Mouse (Mus musculus) cerebellum, adult 2 months (tissue): ENCODE data around the gene Cavin1.

ENCODE experiments used
- CTCF ChIP-seq: fragments of 200-500 bp; IDR thresholded peaks from 2 replicates; pipeline ENCODE4 v1.5.1; 2011; ENCODE audit warnings: low read depth, mild to moderate bottlenecking, control low read depth, low read length, moderate library complexity, borderline replicate concordance; ENCODE audit not compliant: insufficient read depth
- POLR2A ChIP-seq: fragments of 200-500 bp; IDR thresholded peaks from 2 replicates; pipeline ENCODE4 v1.6.1; 2011; ENCODE audit warnings: low read length, control low read depth, borderline replicate concordance; ENCODE audit not compliant: insufficient read depth

DNA sequence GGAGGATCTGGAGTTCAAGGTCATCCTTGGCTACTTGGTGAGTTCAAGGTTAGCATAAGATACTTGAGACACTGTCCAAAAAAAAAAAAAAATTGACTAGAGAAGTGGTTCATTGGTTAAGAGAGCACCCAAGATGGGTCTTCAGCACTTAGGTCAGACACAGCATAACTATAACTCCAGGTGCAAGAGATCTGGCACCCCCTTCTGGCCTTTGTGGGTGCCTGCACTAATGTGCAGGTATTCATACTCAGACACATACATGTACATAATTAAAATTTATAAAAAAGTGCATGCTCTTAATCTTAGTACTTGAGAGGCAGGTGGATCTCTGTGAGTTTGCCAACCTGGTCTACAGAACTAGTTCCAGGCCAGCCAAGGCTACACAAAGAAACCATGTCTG lies 23.1 kb downstream of the Cavin1 start:
- TF ChIP-seq POLR2A (no peak), CTCF (no peak)
